Mouse (Mus musculus) cerebellum, postnatal 14 days (tissue): ENCODE measurements at regions not wholly inside any gene's neighbourhood (a gene's known extent, or its start where the extent isn't known, plus 50 kb on each side); places are given as distances from the start of the nearest gene placed in this dataset.

Experiments
- DNase-seq, 2 experiments: peaks; one replicate each; pipeline ENCODE4 v3.0.0; 2021; ENCODE audit warnings: mixed read lengths in 2 of 2

GRCm38 (mm10) chr5:54258087-54258733, 259.9 kb downstream of the Stim2 start:
- peak; percentile 63 to 67 for DNase-seq

DNA sequence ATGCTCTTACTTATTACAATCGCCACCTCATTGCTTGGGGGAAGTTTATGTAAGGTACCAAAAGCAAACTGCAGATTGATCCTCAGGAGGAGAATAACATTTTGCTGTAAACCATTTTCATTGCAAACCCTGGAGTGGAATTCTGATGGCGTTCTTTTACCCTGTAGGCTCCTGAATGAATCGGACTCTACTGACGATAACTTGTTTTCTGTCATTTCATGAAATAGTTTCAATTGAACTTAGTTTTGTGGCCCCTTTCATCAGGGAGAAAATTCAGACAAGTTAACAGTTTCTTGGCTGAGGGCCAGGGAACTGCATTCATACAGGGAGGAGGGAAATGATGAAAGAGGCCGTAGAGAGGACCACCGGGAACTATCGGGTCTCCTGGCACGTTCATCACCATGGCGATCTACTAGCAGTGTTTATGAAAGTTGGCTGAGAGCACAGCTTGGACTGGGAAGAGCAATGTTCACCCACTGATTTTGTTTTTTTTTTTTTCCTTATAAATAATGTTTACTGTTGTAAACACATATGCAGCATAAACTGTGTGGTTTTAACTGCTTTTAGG, 266.7 kb downstream of the Stim2 start:
- peak in 1 of 2 experiments; percentile 14 for DNase-seq

- DNase-seq = peak; percentile 20 to 30
These were observed 269.7 kb downstream of the Stim2 start for GRCm38 (mm10) chr5:54267905-54268590.

DNA sequence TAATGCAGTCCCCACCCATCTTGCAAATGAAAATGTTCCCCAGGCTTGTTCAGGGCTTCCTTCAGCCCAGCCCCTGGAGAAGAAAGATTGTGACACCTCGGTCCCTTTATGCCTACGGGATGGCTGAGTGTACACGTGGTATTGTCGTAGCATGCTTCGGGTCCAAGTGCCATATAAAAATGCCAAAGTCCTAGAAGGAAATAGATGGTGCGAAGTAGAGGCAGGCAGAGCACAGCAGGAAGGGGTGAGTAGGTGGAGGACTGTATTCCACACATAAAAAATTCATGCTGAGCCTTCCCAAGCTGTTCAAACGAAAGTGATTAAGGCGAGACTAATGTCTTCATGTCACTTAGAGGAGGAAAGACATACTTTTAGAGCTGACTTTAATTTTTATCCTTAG, 281.1 kb downstream of the Stim2 start:
- DNase-seq = peak in 1 of 2 experiments; percentile 14

DNA sequence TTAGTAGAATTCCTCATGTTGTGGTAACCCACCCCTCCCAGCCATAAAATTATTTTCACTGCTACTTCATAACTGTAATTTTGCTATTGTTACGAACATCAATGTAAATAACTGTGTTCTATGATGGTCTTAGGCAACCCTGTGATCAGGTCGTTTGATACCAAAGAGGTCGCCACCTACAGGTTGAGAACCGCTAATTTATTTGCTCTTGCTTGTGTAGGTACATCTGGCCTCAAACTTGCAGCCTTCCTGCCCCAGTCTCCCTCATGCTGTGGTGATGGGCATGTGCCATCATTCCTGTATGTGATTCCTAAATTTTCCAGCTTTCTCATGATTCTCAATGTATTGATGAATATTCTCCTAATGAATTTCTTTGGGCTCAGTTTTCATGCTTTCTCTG, 282.4 kb downstream of the Stim2 start:
- DNase-seq = peak; percentile 7 to 10

DNA sequence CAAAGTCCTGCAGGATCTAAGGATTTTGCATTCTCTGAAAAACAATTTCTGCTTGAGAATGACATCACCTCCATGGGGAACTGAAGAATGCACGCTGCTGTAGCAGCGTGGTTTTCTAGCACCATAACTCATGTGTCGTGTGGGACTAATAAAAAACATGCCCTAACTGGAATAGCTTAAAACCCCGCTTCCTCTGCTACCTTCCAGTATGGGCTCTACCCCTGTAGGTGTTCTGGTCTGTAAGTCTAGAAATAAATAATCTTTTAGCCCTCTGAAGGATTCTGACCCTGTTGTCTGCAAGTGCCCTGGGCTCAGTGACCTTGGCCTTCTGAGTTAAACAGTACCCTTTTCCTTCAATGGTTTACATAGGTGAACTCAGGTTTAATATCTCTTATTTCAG, 282.8 kb downstream of the Stim2 start:
- no peak for DNase-seq

DNA sequence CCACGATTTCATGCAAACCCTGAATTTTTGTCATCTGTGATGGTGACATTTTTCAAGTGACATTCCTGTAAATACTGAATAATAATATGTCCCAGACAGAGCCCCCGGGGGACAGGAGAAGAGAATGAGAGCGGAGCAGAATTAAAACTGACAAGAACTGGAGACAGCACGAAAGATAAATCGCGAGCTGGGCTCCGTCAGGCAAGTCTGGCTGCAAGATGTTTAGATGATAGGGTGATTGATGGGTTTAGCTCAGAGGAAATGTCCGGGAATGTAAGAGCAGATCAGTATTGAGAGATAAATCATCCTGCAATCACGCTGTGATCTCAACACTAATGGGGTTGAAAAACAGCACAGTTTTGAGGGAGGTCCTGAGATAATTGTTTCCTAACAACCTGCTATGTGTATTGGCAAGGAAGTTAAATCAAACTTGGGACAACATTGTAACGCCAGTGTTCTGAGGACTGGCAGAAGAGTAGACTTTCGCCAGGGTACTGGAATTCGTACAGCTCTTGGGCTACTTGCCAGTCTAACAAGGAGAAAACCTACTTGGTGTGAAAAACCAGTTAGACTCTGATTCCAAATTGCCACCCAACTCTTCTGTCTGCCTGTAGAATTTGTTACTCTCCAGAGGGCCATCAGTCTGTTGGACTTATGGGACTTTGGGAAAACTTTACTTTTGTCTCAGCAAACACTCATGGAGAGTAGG, 292.2 kb downstream of the Stim2 start:
- peak in 1 of 2 experiments; percentile 13 for DNase-seq

GRCm38 (mm10) chr5:54291940-54292339, 293.6 kb downstream of the Stim2 start:
- DNase-seq = no peak

GRCm38 (mm10) chr5:54313660-54314279, 315.5 kb downstream of the Stim2 start:
- no peak for DNase-seq

GRCm38 (mm10) chr5:54330415-54330814, 332.1 kb downstream of the Stim2 start:
- no peak for DNase-seq

DNA sequence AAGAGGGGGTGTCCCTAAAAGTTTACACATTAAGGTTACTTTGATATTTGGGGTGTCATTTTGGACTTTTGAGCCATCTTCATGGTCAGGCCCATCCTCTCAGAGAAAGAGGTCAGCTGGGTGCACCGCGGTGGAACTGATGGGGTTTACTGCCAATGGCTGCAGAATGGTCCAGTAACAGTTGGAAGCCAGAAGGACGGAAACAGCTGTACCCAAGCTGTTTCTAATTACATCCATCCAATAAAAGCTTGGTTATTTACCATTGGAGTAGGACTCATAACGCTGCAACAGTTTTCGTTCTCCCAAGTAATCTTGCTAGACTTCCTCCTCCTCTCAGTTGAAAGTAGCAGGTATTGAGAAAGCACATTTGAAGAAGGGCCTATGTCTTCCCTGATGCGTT, 344.7 kb downstream of the Stim2 start:
- DNase-seq = peak; percentile 29 to 33

DNA sequence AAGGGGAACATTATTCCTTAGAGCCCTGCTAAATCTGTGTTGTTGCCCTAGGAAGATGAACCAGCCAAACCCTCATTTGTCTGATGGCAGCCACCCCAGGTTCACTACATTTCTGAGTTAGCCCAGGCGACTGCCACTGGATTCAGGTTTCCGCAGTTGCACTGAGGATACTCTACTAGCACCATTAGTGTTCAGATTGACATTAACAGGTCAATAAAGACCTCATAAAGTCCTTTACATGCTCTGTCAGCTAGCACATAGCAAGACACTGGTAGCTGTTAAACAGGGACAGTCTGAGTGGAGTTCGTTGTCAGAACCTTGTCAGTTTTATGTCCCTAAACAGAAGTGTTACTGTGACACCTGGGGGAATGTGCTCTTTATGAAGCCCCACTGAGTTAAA, 345.1 kb downstream of the Stim2 start:
- no peak for DNase-seq

- DNase-seq = no peak
These were observed 350.7 kb downstream of the Stim2 start for GRCm38 (mm10) chr5:54348820-54349596.

- DNase-seq = no peak
These were observed 351.6 kb downstream of the Stim2 start for GRCm38 (mm10) chr5:54349775-54350332.

GRCm38 (mm10) chr5:54356105-54356504, 357.8 kb downstream of the Stim2 start:
- no peak for DNase-seq

GRCm38 (mm10) chr5:54357501-54357900, 359.2 kb downstream of the Stim2 start:
- DNase-seq = no peak

DNA sequence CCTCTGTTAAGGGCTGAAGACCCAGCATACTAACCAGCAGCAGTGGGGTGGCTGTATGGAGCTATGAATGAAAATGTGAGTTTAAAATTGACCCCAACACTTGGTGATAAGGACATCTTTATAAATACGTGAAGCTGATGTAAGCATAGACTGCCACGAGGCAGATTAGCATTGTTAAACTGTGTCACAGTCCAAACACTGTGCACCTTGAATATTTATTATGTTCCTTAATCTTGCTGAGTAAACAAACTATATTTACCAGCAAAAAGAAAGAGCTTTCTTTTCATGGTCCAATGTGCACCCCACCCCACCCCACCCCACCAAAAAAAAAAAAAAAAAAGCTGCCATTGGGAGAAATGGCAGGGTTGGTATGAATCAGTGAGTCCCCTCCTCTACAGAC, 359.9 kb downstream of the Stim2 start:
- no peak for DNase-seq
